Mouse (Mus musculus) small intestine, adult 2 months (tissue): ENCODE measurements around the gene Trap1. TPM values are rescaled to one million over a fixed set of nuclear protein-coding genes. Genes with fewer than 3 reads are reported as not detected.

Source experiments
- H3K27ac ChIP-seq: fragments of 200-500 bp; 2 replicates; pipeline ENCODE4 v1.5.1; 2012; ENCODE audit warnings: low read depth, low read length, control low read depth, inconsistent platforms; ENCODE audit not compliant: insufficient read depth
- H3K27me3 ChIP-seq: fragments of 200-500 bp; 2 replicates; pipeline ENCODE4 v1.6.1; 2012; ENCODE audit warnings: mild to moderate bottlenecking, moderate library complexity, low read length, inconsistent platforms; ENCODE audit not compliant: control insufficient read depth, insufficient read depth
- H3K36me3 ChIP-seq: fragments of 200-500 bp; 2 replicates; pipeline ENCODE4 v1.6.1; 2012; ENCODE audit warnings: mild to moderate bottlenecking, low read length, control low read depth, inconsistent platforms; ENCODE audit not compliant: control insufficient read depth, insufficient read depth
- H3K4me1 ChIP-seq: fragments of 200-500 bp; 2 replicates; pipeline ENCODE4 v1.6.1; 2012; ENCODE audit warnings: low read length, inconsistent platforms, mixed read lengths; ENCODE audit not compliant: control insufficient read depth, insufficient read depth, insufficient read length
- H3K4me3 ChIP-seq: fragments of 200-500 bp; 2 replicates; pipeline ENCODE4 v1.5.1; 2012; ENCODE audit warnings: low read depth, mild to moderate bottlenecking, control low read depth, inconsistent platforms, low read length, moderate library complexity
- CTCF ChIP-seq: fragments of 200-500 bp; IDR thresholded peaks from 2 replicates; pipeline ENCODE4 v1.5.1; 2012; ENCODE audit warnings: low read depth, mild to moderate bottlenecking, control low read depth, inconsistent platforms, low read length, moderate library complexity, mixed read lengths; ENCODE audit not compliant: insufficient replicate concordance, insufficient read length; ENCODE audit errors: extremely low read depth
- POLR2A ChIP-seq: fragments of 200-500 bp; IDR thresholded peaks from 2 replicates; pipeline ENCODE4 v1.6.1; 2012; ENCODE audit warnings: low read depth, mild to moderate bottlenecking, control low read depth, inconsistent platforms, low read length, moderate library complexity
- WGBS: fragments of 180-500 bp; shearing (Covaris S2); methylation state at CpG from one replicate; pipeline ENCODE4 v1.1.7; 2018; 5-methylcytosine and 5-hydroxymethylcytosine counted together
- polyA plus RNA-seq: library from polyadenylated mRNA; depleted of rRNA; stranded (reverse); fragments of >200 nt; gene quantifications from 2 replicates; pipeline ENCODE4 v1.2.3, GENCODE M21; 2012

Gene Trap1
- polyA plus RNA-seq, 1 experiment, result 50.8 TPM

DNA sequence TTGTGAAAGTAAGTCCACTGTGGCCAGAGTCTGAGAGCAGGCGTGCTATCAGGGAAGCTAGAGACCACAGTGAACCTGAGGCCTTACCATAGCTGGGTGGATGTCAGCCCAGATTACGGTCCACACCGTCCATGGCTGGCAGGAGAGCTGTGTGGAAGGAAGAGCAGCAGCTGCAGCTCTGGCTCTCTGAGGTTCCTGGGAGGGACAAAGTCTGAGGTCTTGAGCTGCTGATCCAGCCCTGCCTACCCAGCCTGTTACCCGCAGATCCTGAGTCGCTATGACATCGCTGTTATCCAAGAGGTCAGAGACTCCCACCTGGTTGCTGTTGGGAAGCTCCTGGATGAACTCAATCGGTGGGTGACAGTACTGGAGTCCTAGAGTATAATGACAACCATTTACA is 39.9 kb downstream of the Trap1 start:
- 76% methylated on average over 7 of the region's 7 CpGs for WGBS
- Histone ChIP-seq H3K27me3 (no peaks in the 10 kb centered on the region), H3K4me1 (peaks cover 17% of the 10 kb centered on the region), H3K27ac (peak overlapping the region; percentile 22; the same call in 1 of the 2 replicates), H3K4me3 (peak overlapping the region; percentile 23; the same call in 1 of the 2 replicates), H3K36me3 (peaks cover 20% of the 10 kb centered on the region)
- TF ChIP-seq CTCF, result no peak
- no peak for TF ChIP-seq POLR2A

DNA sequence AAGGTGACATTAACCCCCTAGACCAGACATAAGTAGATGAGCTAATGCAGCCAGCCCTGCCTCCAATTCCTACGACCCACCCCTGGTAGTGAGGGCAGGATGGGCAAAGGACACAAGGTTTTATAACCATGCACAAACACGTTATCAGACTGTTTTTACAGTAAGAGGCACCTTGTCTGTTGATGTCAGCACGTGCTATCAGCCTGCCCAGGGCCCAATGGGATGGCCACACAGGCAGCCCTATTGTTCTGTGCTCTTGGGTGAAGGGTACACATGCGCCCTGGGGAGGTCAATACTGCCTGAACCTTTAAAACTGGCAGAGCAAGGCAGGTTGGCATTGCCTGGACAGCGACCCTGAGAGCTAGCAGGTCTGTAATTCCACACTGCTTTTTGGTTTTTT is 40.8 kb downstream of the Trap1 start, which contains the start of gene Dnase1:
Gene Dnase1 (plus strand): TSS at position 136 of the 400 bp plus-strand sequence.
- WGBS, result 37% methylated on average over 5 of the region's 5 CpGs
- peak within 1 kb of the TSS; percentile 22; the same call in 1 of the 2 replicates for H3K27ac ChIP-seq
- TF ChIP-seq CTCF, result no peak
- no peak for TF ChIP-seq POLR2A

DNA sequence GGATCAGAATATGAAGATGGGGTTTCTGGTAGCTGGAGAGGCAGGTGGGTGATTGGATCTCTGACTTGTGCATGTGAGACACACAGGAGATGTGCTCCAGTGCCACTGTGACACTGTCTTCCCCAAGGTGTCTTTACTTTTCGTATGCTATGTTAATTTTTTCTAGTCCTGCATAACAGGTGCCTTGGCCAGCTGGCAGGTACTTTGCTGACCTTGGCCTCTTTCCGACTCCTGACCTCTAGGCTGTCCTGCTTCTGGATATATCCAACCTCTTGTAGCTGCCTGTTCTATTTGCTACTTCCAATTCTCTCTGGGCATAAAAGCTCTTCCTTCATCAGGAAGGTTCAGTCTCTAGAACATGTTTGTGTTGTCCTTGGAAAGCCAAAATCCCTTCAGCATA is 42.1 kb downstream of the Trap1 start:
- no peaks in the 10 kb centered on the region for H3K27me3 ChIP-seq
- H3K4me1 ChIP-seq, result peaks cover 17% of the 10 kb centered on the region
- H3K4me3 ChIP-seq, result no peak overlapping the region
- H3K27ac ChIP-seq, result no peak overlapping the region
- TF ChIP-seq POLR2A (no peak), CTCF (no peak)
- H3K36me3 ChIP-seq, result peaks cover 17% of the 10 kb centered on the region
- 90% methylated on average over 2 of the region's 2 CpGs for WGBS

More for the DNA sequence above, 40.8 kb downstream of the Trap1 start, which contains the start of gene Dnase1:
- Histone ChIP-seq H3K36me3 (peaks cover 20% of the 10 kb centered on the region), H3K4me3 (peak within 1 kb of the TSS; percentile 23; the same call in 1 of the 2 replicates), H3K4me1 (peaks cover 17% of the 10 kb centered on the region), H3K27me3 (no peaks in the 10 kb centered on the region)

DNA sequence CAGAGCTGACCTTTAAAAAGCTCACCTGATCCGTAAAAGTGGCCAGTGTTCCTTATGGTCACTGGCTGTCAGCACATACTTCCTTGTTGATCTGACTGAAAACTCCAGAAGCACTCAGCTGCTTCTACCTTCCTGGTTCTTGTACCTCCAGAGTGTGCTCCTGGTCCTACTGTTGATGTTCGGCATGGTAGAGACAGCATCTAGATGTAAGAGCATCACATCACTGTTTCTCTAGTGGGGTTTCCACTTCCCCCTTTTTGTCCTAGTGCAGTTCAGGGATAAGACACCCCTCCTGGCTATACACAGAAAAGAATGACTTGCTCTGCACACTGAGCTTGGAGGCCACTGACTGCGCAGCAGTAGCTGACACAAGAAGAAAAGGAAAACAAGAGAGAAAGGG is 43.2 kb downstream of the Trap1 start:
- Histone ChIP-seq H3K27me3 (no peaks in the 10 kb centered on the region), H3K4me3 (no peak overlapping the region), H3K36me3 (peaks cover 11% of the 10 kb centered on the region), H3K4me1 (peaks cover 19% of the 10 kb centered on the region), H3K27ac (no peak overlapping the region)
- TF ChIP-seq POLR2A, result no peak
- no peak for TF ChIP-seq CTCF
- WGBS, result 73% methylated on average over 3 of the region's 3 CpGs

DNA sequence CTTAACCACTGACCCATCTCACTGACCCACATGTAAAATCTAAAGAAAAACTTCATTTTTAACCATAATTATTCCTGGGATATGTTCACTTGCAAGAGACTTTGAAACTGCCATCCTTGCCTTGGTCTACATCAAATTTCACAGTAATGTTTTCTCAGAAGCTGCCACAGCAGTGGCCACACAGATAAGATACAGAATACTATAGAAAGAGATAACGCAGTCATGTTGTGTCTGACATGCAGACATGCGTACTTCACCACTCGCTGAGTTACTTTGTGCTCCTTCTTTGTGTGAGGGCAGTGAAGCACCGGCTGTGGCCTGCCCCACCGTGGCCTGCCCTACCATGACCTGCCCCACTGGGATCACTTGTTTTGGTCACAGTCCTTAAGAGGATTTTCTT is 43.7 kb downstream of the Trap1 start:
- peaks cover 6% of the 10 kb centered on the region for H3K36me3 ChIP-seq
- no peak overlapping the region for H3K4me3 ChIP-seq
- TF ChIP-seq CTCF, result no peak
- TF ChIP-seq POLR2A, result no peak
- H3K4me1 ChIP-seq, result peaks cover 22% of the 10 kb centered on the region
- peak overlapping the region; percentile 36; the same call in 1 of the 2 replicates for H3K27ac ChIP-seq
- WGBS, result 67% methylated on average over 5 of the region's 5 CpGs
- H3K27me3 ChIP-seq, result no peaks in the 10 kb centered on the region

DNA sequence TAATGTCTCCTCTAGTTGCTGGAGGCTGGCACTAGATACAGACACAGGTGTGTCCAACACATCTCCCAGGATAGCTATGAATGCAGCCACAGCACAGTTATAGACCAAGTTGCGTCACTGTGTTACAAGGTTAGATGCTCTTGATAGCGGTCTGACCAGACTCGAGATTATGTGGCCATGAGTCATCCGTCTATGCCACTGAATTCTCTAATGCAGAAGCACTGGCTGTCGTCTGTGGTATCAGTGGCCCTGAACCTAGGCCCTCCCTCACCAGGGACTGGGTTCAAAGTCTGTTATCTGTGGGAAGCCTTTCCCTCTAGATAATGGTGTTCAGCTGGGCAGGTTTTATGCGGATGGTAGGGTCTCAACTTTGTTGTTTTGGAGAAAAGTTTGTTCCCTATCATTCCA is 45.3 kb downstream of the Trap1 start:
- 39% methylated on average over 6 of the region's 6 CpGs for WGBS
- no peak overlapping the region for H3K27ac ChIP-seq

DNA sequence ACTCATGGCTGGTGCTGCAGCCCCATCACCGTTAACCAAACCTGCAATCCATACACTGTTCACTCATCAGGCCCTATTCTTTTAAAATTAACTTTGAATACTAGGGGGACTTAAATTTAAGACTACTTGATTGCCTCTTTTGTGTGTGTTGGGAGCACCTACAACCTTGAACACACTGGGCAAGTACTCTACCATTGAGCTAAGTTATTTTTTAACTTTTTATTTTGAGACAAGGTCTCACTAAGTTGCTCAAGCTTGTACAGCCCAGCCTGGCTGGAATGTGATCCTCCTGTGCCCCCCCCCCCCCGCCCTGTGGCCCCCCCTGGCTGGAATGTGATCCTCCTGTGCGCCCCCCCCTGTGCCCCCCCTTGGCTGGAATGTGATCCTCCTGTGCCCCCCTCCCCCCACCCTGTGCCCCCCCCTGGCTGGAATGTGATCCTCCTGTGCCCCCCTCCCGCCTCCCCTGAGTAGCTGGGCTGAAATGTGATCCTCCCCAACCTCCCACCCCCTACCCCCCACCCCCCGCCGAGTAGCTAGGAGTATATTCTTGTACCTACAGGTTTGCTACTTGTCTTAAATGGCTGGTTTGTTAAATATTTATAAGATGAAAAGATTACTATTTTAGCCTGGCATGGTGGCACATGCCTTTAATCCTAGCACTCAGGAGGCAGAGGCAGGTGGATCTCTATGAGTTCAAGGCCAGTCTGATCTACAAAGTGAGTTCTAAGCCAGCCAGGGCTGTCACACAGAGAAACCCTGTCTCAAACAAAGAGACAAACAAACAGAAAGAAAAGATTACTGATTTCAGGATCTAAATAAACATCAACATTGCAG is 46.0 kb downstream of the Trap1 start:
- Histone ChIP-seq H3K27ac (no peak overlapping the region), H3K36me3 (no peaks in the 10 kb centered on the region), H3K27me3 (no peaks in the 10 kb centered on the region), H3K4me1 (peaks cover 24% of the 10 kb centered on the region), H3K4me3 (no peak overlapping the region)
- TF ChIP-seq CTCF (no peak), POLR2A (no peak)
- 69% methylated on average over 6 of the region's 6 CpGs for WGBS

More for the DNA sequence above, 45.3 kb downstream of the Trap1 start:
- H3K4me3 ChIP-seq, result no peak overlapping the region
- no peaks in the 10 kb centered on the region for H3K36me3 ChIP-seq
- peaks cover 24% of the 10 kb centered on the region for H3K4me1 ChIP-seq
- TF ChIP-seq CTCF, result no peak
- no peak for TF ChIP-seq POLR2A
- H3K27me3 ChIP-seq, result no peaks in the 10 kb centered on the region
